Mouse (Mus musculus) cortical plate, adult 2 months (tissue): Measurements from ENCODE around the gene Pofut1.

ENCODE experiments used
- CTCF ChIP-seq: fragments of 200-500 bp; IDR thresholded peaks from 2 replicates; pipeline ENCODE4 v1.5.1; 2011; ENCODE audit warnings: mild to moderate bottlenecking, control low read depth, low read length; ENCODE audit not compliant: insufficient read depth; ENCODE audit errors: extremely low read depth
- POLR2A ChIP-seq: fragments of 200-500 bp; IDR thresholded peaks from 2 replicates; pipeline ENCODE4 v1.6.1; 2011; ENCODE audit warnings: mild to moderate bottlenecking, low read length, control low read depth; ENCODE audit not compliant: insufficient read depth; ENCODE audit errors: extremely low read depth

GRCm38 (mm10) chr2:153318408-153318807 lies 77.1 kb downstream of the Pofut1 start:
- TF ChIP-seq CTCF (no peak), POLR2A (no peak)
